Mouse (Mus musculus) lung, embryonic 15.5 days (tissue): Measurements from ENCODE around the gene Gm11937. TPM values are rescaled to one million over a fixed set of nuclear protein-coding genes. Genes with fewer than 3 reads are reported as not detected.
"Not testable (repeated sequence)": the region's sequence is repeated elsewhere in the genome, so short reads cannot be mapped to it uniquely, and the experiment has no call there.

Experiments used
- ATAC-seq: fragments of 200-750 bp; cut with Nextera tagmentation; 2 replicates; pipeline ENCODE4 v1.8.0; 2017; ENCODE audit warnings: moderate number of reproducible peaks, borderline replicate concordance; ENCODE audit not compliant: low FRiP score, low TSS enrichment; ENCODE audit errors: extremely low read depth
- H3K27ac ChIP-seq: fragments of 300-500 bp; sonication (generic); 2 replicates; pipeline ENCODE4 v1.5.1; 2015; ENCODE audit warnings: moderate library complexity, mild to moderate bottlenecking, inconsistent platforms
- H3K27me3 ChIP-seq: fragments of 300-500 bp; sonication (generic); 2 replicates; pipeline ENCODE4 v1.6.1; 2015; ENCODE audit warnings: inconsistent platforms
- H3K36me3 ChIP-seq: fragments of 300-500 bp; sonication (generic); 2 replicates; pipeline ENCODE4 v1.6.1; 2015; ENCODE audit warnings: inconsistent platforms
- H3K4me1 ChIP-seq: fragments of 300-500 bp; sonication (generic); 2 replicates; pipeline ENCODE4 v1.6.1; 2015; ENCODE audit warnings: inconsistent platforms
- H3K4me2 ChIP-seq: fragments of 300-500 bp; sonication (generic); 2 replicates; pipeline ENCODE4 v1.6.1; 2015; ENCODE audit warnings: inconsistent platforms, mild to moderate bottlenecking, moderate library complexity
- H3K4me3 ChIP-seq: fragments of 300-500 bp; sonication (generic); 2 replicates; pipeline ENCODE4 v1.5.1; 2015; ENCODE audit warnings: mild to moderate bottlenecking, inconsistent platforms
- H3K9ac ChIP-seq: fragments of 300-500 bp; sonication (generic); 2 replicates; pipeline ENCODE4 v1.6.1; 2015; ENCODE audit warnings: inconsistent platforms
- H3K9me3 ChIP-seq: fragments of 300-500 bp; sonication (generic); 2 replicates; pipeline ENCODE4 v1.6.1; 2016; ENCODE audit warnings: inconsistent platforms
- WGBS: fragments of 180-500 bp; shearing (Covaris S2); methylation state at CpG from one replicate; pipeline ENCODE4 v1.1.7; 2015; 5-methylcytosine and 5-hydroxymethylcytosine counted together
- polyA plus RNA-seq: library from polyadenylated mRNA; unstranded; fragments of >200 nt; fragmentation: Nextera tagmentation; extraction: Ambion mirVana; gene quantifications from 2 replicates; pipeline ENCODE4 v1.2.1, GENCODE M21; 2015

Gm11937 gene
- polyA plus RNA-seq, 1 experiment from 2014 or later = not detected

DNA sequence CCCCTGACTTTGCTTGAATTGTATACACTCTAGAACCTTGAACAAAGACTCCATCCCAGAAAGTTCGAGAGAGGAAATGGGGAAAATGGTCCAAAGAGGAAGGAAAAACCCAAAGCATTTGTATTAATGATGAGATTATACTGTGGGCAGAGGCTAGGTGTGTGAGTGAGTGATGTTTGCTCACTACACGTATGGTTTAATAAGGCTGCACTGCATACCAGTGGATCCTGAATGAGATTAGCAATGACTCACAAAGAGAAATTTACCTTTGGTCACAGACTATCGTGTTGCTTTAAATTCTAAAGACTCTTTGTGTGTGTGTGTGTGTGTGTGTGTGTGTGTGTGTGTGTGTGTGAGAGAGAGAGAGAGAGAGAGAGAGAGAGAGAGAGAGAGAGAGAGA lies 20.9 kb upstream of the Gm11937 start:
- Histone ChIP-seq H3K4me2 (no peak overlapping the region), H3K4me1 (no peaks in the 10 kb centered on the region), H3K9ac (no peak overlapping the region), H3K27me3 (no peaks in the 10 kb centered on the region), H3K36me3 (no peaks in the 10 kb centered on the region), H3K27ac (no peak overlapping the region), H3K9me3 (no peaks in the 10 kb centered on the region), H3K4me3 (no peak overlapping the region)
- 37% methylated on average over 3 of the region's 3 CpGs for WGBS
- ATAC-seq = no peak

DNA sequence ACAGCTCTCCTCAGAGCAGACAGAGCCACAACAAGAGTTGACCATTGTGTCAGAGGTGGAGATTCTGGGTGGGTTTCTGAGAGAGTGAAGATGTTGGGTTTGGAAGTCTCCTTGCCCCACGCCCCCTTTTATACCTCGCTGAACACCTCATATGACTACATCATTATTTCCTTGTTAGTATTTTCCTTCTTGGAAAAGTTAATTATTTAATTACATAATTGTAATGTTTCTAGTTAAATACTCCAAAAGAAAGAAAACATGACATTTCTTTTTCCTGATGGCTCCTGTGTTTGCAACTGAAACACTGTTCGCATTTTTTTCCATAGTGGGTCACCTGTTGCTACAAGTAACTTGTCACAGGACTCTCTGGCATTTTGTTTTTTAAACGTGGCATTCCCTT lies 18.1 kb upstream of the Gm11937 start, which contains the start of gene Krtap4-1:
Gene Krtap4-1 (minus strand): TSS at position 101 of the 400 bp plus-strand sequence.
- no peaks in the 10 kb centered on the region for H3K27me3 ChIP-seq
- no peaks in the 10 kb centered on the region for H3K4me1 ChIP-seq
- no peak for ATAC-seq
- no peak within 1 kb of the TSS for H3K4me3 ChIP-seq
- H3K4me2 ChIP-seq = no peak within 1 kb of the TSS
- H3K27ac ChIP-seq = no peak within 1 kb of the TSS
- H3K36me3 ChIP-seq = no peaks in the 10 kb centered on the region
- no peak within 1 kb of the TSS for H3K9ac ChIP-seq
- 78% methylated on average over 4 of the region's 4 CpGs for WGBS
- no peaks in the 10 kb centered on the region for H3K9me3 ChIP-seq

- ATAC-seq = no peak
- no peak within 1 kb of the TSS for H3K4me3 ChIP-seq
- H3K4me1 ChIP-seq = no peaks in the 10 kb centered on the region
- no peak within 1 kb of the TSS for H3K4me2 ChIP-seq
- no peaks in the 10 kb centered on the region for H3K27me3 ChIP-seq
- H3K27ac ChIP-seq = no peak within 1 kb of the TSS
- no peaks in the 10 kb centered on the region for H3K36me3 ChIP-seq
- WGBS = 57% methylated on average over 2 of the region's 2 CpGs
- no peaks in the 10 kb centered on the region for H3K9me3 ChIP-seq
- H3K9ac ChIP-seq = no peak within 1 kb of the TSS
Observed at GRCm38 (mm10) chr11:99620335-99620734, 10.3 kb upstream of the Gm11937 start, which contains the start of gene Gm11562. Gene Gm11562 (minus strand): TSS chr11:99620435.

GRCm38 (mm10) chr11:99614796-99615363 lies 4.9 kb upstream of the Gm11937 start, which contains the start of gene Krtap2-4:
Gene Krtap2-4 (minus strand): TSS chr11:99614846.
- Histone ChIP-seq H3K4me2 (no peak within 1 kb of the TSS), H3K9me3 (no peaks in the 10 kb centered on the region), H3K27ac (no peak within 1 kb of the TSS), H3K27me3 (no peaks in the 10 kb centered on the region), H3K9ac (no peak within 1 kb of the TSS), H3K4me1 (no peaks in the 10 kb centered on the region), H3K36me3 (no peaks in the 10 kb centered on the region), H3K4me3 (no peak within 1 kb of the TSS)
- WGBS = 59% methylated on average over 3 of the region's 3 CpGs
- no peak for ATAC-seq

- Histone ChIP-seq H3K9ac (no peak overlapping the region), H3K4me1 (no peaks in the 10 kb centered on the region), H3K4me3 (no peak overlapping the region), H3K27me3 (no peaks in the 10 kb centered on the region), H3K4me2 (no peak overlapping the region), H3K27ac (no peak overlapping the region), H3K36me3 (no peaks in the 10 kb centered on the region), H3K9me3 (no peaks in the 10 kb centered on the region)
- WGBS = 69% methylated on average over 1 of the region's 1 CpGs
- ATAC-seq = no peak
Observed at GRCm38 (mm10) chr11:99609126-99609525, 863 bp downstream of the Gm11937 start.

DNA sequence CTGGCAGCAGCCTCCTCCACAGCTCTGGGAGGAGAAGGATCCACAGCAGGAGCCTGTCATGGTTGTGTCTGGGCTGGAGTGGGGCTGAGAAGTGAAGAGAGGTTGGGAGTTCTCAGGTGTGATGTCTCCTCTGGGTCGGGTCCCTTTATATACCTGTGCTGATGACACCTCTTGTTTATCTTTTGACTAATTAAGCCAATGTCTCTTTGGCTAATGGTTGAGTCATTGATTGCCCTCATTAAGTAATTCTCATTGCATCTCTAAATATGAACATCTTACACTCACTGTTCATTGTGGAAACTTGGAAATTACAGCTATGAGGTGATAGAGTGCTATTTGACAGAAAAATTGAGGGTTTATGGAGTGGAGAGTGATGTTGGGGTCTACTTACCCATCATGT lies 6.8 kb downstream of the Gm11937 start, which contains the start of gene Gm11938:
Gene Gm11938 (minus strand): TSS at position 101 of the 400 bp plus-strand sequence.
- not testable (repeated sequence) for H3K4me1 ChIP-seq, ATAC-seq, H3K9ac ChIP-seq, H3K9me3 ChIP-seq, H3K36me3 ChIP-seq, H3K27ac ChIP-seq, H3K27me3 ChIP-seq, H3K4me3 ChIP-seq, H3K4me2 ChIP-seq
- WGBS = 63% methylated on average over 1 of the region's 1 CpGs

- H3K27me3 ChIP-seq = not testable (repeated sequence)
Observed at GRCm38 (mm10) chr11:99597742-99598141, 12.2 kb downstream of the Gm11937 start, which contains the start of gene Krtap9-3. Gene Krtap9-3 (minus strand): TSS chr11:99598105.

GRCm38 (mm10) chr11:99590981-99591380 lies 19.0 kb downstream of the Gm11937 start, which contains the start of gene Krtap1-3:
Gene Krtap1-3 (minus strand): TSS chr11:99591339.
- no peaks in the 10 kb centered on the region for H3K4me1 ChIP-seq
- H3K36me3 ChIP-seq = no peaks in the 10 kb centered on the region
- no peak within 1 kb of the TSS for H3K4me2 ChIP-seq
- no peaks in the 10 kb centered on the region for H3K27me3 ChIP-seq
- H3K9me3 ChIP-seq = no peaks in the 10 kb centered on the region
- ATAC-seq = no peak
- H3K9ac ChIP-seq = no peak within 1 kb of the TSS
- 83% methylated on average over 6 of the region's 6 CpGs for whole genome bisulfite sequencing
- H3K27ac ChIP-seq = no peak within 1 kb of the TSS
- no peak within 1 kb of the TSS for H3K4me3 ChIP-seq

More at GRCm38 (mm10) chr11:99597742-99598141, 12.2 kb downstream of the Gm11937 start, which contains the start of gene Krtap9-3:
- H3K9ac ChIP-seq, ATAC-seq, H3K4me3 ChIP-seq, H3K36me3 ChIP-seq, H3K4me2 ChIP-seq, H3K9me3 ChIP-seq, H3K4me1 ChIP-seq, H3K27ac ChIP-seq: not testable (repeated sequence)
- WGBS = 67% methylated on average over 6 of the region's 6 CpGs

DNA sequence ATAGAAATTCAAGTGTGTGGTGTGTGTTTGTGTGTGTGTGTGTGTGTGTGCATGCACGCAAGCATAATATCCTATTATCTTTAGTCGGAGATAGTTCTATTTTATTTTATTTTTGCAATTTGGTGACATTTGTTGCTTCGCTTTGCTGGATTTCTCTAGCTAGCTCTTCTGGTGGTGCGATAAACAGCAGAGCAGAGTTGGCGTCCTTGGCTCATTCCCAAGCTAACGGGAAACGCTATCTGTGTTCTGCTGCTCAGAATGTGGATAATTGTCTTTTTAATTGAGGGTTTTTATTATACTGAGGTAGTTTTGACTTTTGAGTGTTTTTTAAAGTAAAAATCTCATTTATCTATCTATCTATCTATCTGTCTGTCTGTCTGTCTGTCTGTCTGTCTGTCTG lies 24.9 kb downstream of the Gm11937 start:
- no peak overlapping the region for H3K4me3 ChIP-seq
- no peaks in the 10 kb centered on the region for H3K36me3 ChIP-seq
- H3K27me3 ChIP-seq = no peaks in the 10 kb centered on the region
- no peaks in the 10 kb centered on the region for H3K9me3 ChIP-seq
- 70% methylated on average over 7 of the region's 7 CpGs for WGBS
- H3K4me2 ChIP-seq = no peak overlapping the region
- H3K9ac ChIP-seq = no peak overlapping the region
- no peaks in the 10 kb centered on the region for H3K4me1 ChIP-seq
- no peak overlapping the region for H3K27ac ChIP-seq
- no peak for ATAC-seq

DNA sequence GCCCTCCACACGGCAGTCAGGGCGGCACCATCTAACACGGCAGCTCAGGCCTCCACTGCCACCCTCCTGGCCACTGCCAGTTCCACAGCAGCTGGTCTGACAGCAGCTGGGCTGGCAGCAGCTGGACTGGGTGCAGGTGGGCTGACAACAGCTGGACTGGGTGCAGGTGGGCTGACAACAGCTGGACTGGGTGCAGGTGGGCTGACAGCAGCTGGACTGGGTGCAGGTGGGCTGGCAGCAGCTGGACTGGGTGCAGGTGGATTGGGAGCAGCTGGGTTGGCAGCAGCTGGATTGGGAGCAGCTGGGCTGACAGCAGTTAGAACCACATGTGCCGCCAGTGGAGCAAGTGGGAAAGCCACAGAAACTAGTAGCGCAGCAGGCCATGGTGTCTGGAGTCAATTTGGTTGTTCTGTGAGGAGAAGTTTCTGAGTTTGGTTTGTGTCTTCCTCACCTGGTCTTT lies 26.7 kb downstream of the Gm11937 start, which contains the start of gene Krtap1-4:
Gene Krtap1-4 (minus strand): TSS at position 410 of the 460 bp plus-strand sequence.
- no peak within 1 kb of the TSS for H3K27ac ChIP-seq
- no peaks in the 10 kb centered on the region for H3K27me3 ChIP-seq
- WGBS = 75% methylated on average over 5 of the region's 5 CpGs
- H3K4me3 ChIP-seq = no peak within 1 kb of the TSS
- no peaks in the 10 kb centered on the region for H3K36me3 ChIP-seq
- no peak within 1 kb of the TSS for H3K9ac ChIP-seq
- no peak within 1 kb of the TSS for H3K4me2 ChIP-seq
- no peaks in the 10 kb centered on the region for H3K9me3 ChIP-seq
- no peak for ATAC-seq
- no peaks in the 10 kb centered on the region for H3K4me1 ChIP-seq

DNA sequence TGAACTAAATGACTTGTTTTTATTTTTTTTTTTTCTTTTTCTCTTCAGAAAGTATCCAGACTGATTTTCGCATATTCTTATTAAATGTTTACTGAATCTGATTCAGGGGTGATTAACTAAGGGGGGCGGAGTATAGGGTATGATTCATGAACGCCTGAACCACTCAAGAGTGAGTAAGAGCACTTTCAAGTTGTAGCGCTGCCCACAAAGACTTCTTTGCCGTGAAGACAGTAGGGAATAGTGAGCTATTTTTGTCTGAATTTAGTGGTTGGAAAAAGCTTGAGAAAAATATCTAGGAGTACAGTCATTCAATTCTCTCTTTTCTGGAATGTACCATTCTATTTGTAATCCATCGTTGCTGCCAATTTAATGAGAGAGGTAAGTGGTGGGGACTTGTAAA lies 28.4 kb downstream of the Gm11937 start:
- Histone ChIP-seq H3K4me2 (no peak overlapping the region), H3K36me3 (no peaks in the 10 kb centered on the region), H3K27me3 (no peaks in the 10 kb centered on the region), H3K4me3 (no peak overlapping the region), H3K9me3 (no peaks in the 10 kb centered on the region), H3K4me1 (no peaks in the 10 kb centered on the region), H3K27ac (no peak overlapping the region), H3K9ac (no peak overlapping the region)
- ATAC-seq = no peak
- WGBS = 59% methylated on average over 6 of the region's 6 CpGs

- no peaks in the 10 kb centered on the region for H3K36me3 ChIP-seq
- H3K27ac ChIP-seq = no peak overlapping the region
- H3K27me3 ChIP-seq = no peaks in the 10 kb centered on the region
- no peaks in the 10 kb centered on the region for H3K4me1 ChIP-seq
- WGBS = 73% methylated on average over 5 of the region's 5 CpGs
- no peak overlapping the region for H3K4me3 ChIP-seq
- no peak overlapping the region for H3K9ac ChIP-seq
- H3K9me3 ChIP-seq = no peaks in the 10 kb centered on the region
- H3K4me2 ChIP-seq = no peak overlapping the region
- no peak for ATAC-seq
Observed at GRCm38 (mm10) chr11:99581051-99581450, 28.9 kb downstream of the Gm11937 start.
